ENCODE assay signal across 17 mouse cellular contexts in genomic region chr4:70053136-70053535, GRCm38 (mm10).
"Had no signal": no experiment of that assay in that cellular context is flagged by ENCODE, and none has a peak within 500 bp of the region (broad histone marks: within the 10 kb centered on the region; RNA-seq: fewer than 3 reads in every experiment).

No protein-coding gene starts in this region.

- H3K9me3 ChIP-seq: lung, embryonic 15.5 days; megakaryocyte, embryonic 14.5 days; midbrain, embryonic 13.5 days; midbrain, embryonic 15.5 days; neural tube, embryonic 12.5 days; stomach, embryonic 15.5 days had no signal

- H3K27ac ChIP-seq: lung, embryonic 15.5 days; macrophage; midbrain, embryonic 13.5 days; midbrain, embryonic 15.5 days; neural tube, embryonic 12.5 days; stomach, embryonic 15.5 days; stomach, postnatal 0 days had no signal

- H3K4me1 ChIP-seq: lung, embryonic 15.5 days; megakaryocyte, embryonic 14.5 days; midbrain, embryonic 13.5 days; midbrain, embryonic 15.5 days; neural tube, embryonic 12.5 days; stomach, embryonic 15.5 days had no signal

- H3K36me3 ChIP-seq: lung, embryonic 15.5 days; midbrain, embryonic 13.5 days; midbrain, embryonic 15.5 days; neural tube, embryonic 12.5 days; stomach, embryonic 15.5 days had no signal

- H3K4me2 ChIP-seq: lung, embryonic 15.5 days; midbrain, embryonic 11.5 days; midbrain, embryonic 13.5 days; midbrain, embryonic 15.5 days; neural tube, embryonic 12.5 days; stomach, embryonic 15.5 days had no signal

- H3K4me3 ChIP-seq: lung, embryonic 15.5 days; megakaryocyte, embryonic 14.5 days; midbrain, embryonic 13.5 days; midbrain, embryonic 15.5 days; neural tube, embryonic 12.5 days; stomach, embryonic 15.5 days had no signal

- ATAC-seq: lung, postnatal 0 days; midbrain, embryonic 13.5 days; midbrain, embryonic 15.5 days had no signal

- H3K9ac ChIP-seq: lung, embryonic 15.5 days; midbrain, embryonic 13.5 days; midbrain, embryonic 15.5 days; neural tube, embryonic 12.5 days; stomach, embryonic 15.5 days had no signal

- DNase-seq: lung, adult 2 months; lung, postnatal 14 days; lung, postnatal 36 days; right cerebral cortex, postnatal 14 days; thymus, adult 2 months; thymus, postnatal 25 days; thymus, postnatal 4 days had no signal

- H3K27me3 ChIP-seq: lung, embryonic 15.5 days; megakaryocyte, embryonic 14.5 days; midbrain, embryonic 13.5 days; midbrain, embryonic 15.5 days; neural tube, embryonic 12.5 days; stomach, embryonic 15.5 days had no signal
